Mouse (Mus musculus): ENCODE measurements around the gene Cebpa. TPM values are rescaled to one million over a fixed set of nuclear protein-coding genes. Genes with fewer than 3 reads are reported as not detected.

The Cebpa gene
- total and polyA plus RNA-seq, 2 experiments from 2014 or later = 1.1 to 8.3 TPM

- Histone ChIP-seq H3K4me3 (ENCODE audit: low read length) (peak overlapping the region; percentile 53), H3K4me2 (ENCODE audit: low read depth, low read length) (peak overlapping the region; percentile 98), H3K36me3 (ENCODE audit: insufficient read depth, low read length) (no peaks in the 10 kb centered on the region), H3K9ac (replicated peaks; ENCODE audit: low read length) (peak overlapping the region; percentile 45), H3K4me1 (ENCODE audit: insufficient read depth, low read length) (0 out of 2 replicates have a peak, but pooled peaks cover 16% of the 10 kb centered on the region), H3K27me3 (ENCODE audit: insufficient read depth, low read length) (peaks cover 23% of the 10 kb centered on the region), H3K27ac (0 out of 2 replicates have a peak overlapping the region, but pooled peaks have one; percentile 11), H3K9me3 (ENCODE audit: low read length) (no peaks in the 10 kb centered on the region)
- 3% methylated on average over 69 of the region's 83 CpGs for WGBS
- ATAC-seq = peak; percentile 24; the same call in 1 of the 2 replicates
- peak; percentile 32 for DNase-seq (ENCODE audit: low spot score)
- no peak for TF ChIP-seq CTCF (IDR thresholded peaks at IDR 0.05; ENCODE audit: low read depth)
These were observed 533 bp downstream of the Cebpa start for GRCm38 (mm10) chr7:35119506-35120145.

GRCm38 (mm10) chr7:35120146-35120691 lies 1.1 kb downstream of the Cebpa start:
- H3K4me3 ChIP-seq (ENCODE audit: low read length) = peak overlapping the region; percentile 53
- H3K9ac ChIP-seq (replicated peaks; ENCODE audit: low read length) = peak overlapping the region; percentile 45; the same call in 1 of the 2 replicates
- no peaks in the 10 kb centered on the region for H3K9me3 ChIP-seq (ENCODE audit: low read length)
- H3K36me3 ChIP-seq (ENCODE audit: insufficient read depth, low read length) = no peaks in the 10 kb centered on the region
- TF ChIP-seq CTCF (IDR thresholded peaks at IDR 0.05; ENCODE audit: low read depth) = no peak
- DNase-seq (ENCODE audit: low spot score) (peak; percentile 40), ATAC-seq (no peak)
- peak overlapping the region; percentile 98 for H3K4me2 ChIP-seq (ENCODE audit: low read depth, low read length)
- H3K4me1 ChIP-seq (ENCODE audit: insufficient read depth, low read length) = 0 out of 2 replicates have a peak, but pooled peaks cover 16% of the 10 kb centered on the region
- peaks cover 23% of the 10 kb centered on the region for H3K27me3 ChIP-seq (ENCODE audit: insufficient read depth, low read length)
- H3K27ac ChIP-seq = no peak overlapping the region
- WGBS = 1% methylated on average over 53 of the region's 53 CpGs

GRCm38 (mm10) chr7:35121150-35121549 lies 2.1 kb downstream of the Cebpa start:
- DNase-seq (ENCODE audit: low spot score) (no peak), ATAC-seq (no peak)
- no peak for TF ChIP-seq CTCF (IDR thresholded peaks at IDR 0.05; ENCODE audit: low read depth)
- H3K36me3 ChIP-seq (ENCODE audit: insufficient read depth, low read length) = no peaks in the 10 kb centered on the region
- H3K4me1 ChIP-seq (ENCODE audit: insufficient read depth, low read length) = 0 out of 2 replicates have a peak, but pooled peaks cover 16% of the 10 kb centered on the region
- 46% methylated on average over 8 of the region's 8 CpGs for WGBS
- H3K27me3 ChIP-seq (ENCODE audit: insufficient read depth, low read length) = peaks cover 23% of the 10 kb centered on the region
- H3K9ac ChIP-seq (replicated peaks; ENCODE audit: low read length) = no peak overlapping the region
- H3K4me2 ChIP-seq (ENCODE audit: low read depth, low read length) = peak overlapping the region; percentile 98
- H3K9me3 ChIP-seq (ENCODE audit: low read length) = no peaks in the 10 kb centered on the region
- H3K27ac ChIP-seq = no peak overlapping the region
- peak overlapping the region; percentile 53 for H3K4me3 ChIP-seq (ENCODE audit: low read length)

- Histone ChIP-seq H3K9ac (replicated peaks; ENCODE audit: low read length) (no peak overlapping the region), H3K4me3 (ENCODE audit: low read length) (no peak overlapping the region), H3K9me3 (ENCODE audit: low read length) (no peaks in the 10 kb centered on the region), H3K36me3 (ENCODE audit: insufficient read depth, low read length) (no peaks in the 10 kb centered on the region), H3K4me1 (ENCODE audit: insufficient read depth, low read length) (0 out of 2 replicates have a peak, but pooled peaks cover 13% of the 10 kb centered on the region), H3K27ac (no peak overlapping the region), H3K4me2 (ENCODE audit: low read depth, low read length) (no peak overlapping the region), H3K27me3 (ENCODE audit: insufficient read depth, low read length) (peaks cover 10% of the 10 kb centered on the region)
- WGBS = 72% methylated on average over 10 of the region's 10 CpGs
- ATAC-seq = no peak
- no peak for DNase-seq (ENCODE audit: low spot score)
- no peak for TF ChIP-seq CTCF (IDR thresholded peaks at IDR 0.05; ENCODE audit: low read depth)
These were observed 3.6 kb downstream of the Cebpa start for GRCm38 (mm10) chr7:35122401-35123320.

- Histone ChIP-seq H3K4me3 (ENCODE audit: low read length) (no peak overlapping the region), H3K9me3 (ENCODE audit: low read length) (no peaks in the 10 kb centered on the region), H3K9ac (replicated peaks; ENCODE audit: low read length) (no peak overlapping the region), H3K36me3 (ENCODE audit: insufficient read depth, low read length) (no peaks in the 10 kb centered on the region), H3K4me1 (ENCODE audit: insufficient read depth, low read length) (0 out of 2 replicates have a peak, but pooled peaks cover 6% of the 10 kb centered on the region), H3K27ac (no peak overlapping the region), H3K4me2 (ENCODE audit: low read depth, low read length) (no peak overlapping the region), H3K27me3 (ENCODE audit: insufficient read depth, low read length) (peaks cover 8% of the 10 kb centered on the region; the same call in 1 of the 2 replicates)
- DNase-seq (ENCODE audit: low spot score) = no peak
- 56% methylated on average over 10 of the region's 10 CpGs for WGBS
- no peak for TF ChIP-seq CTCF (IDR thresholded peaks at IDR 0.05; ENCODE audit: low read depth)
- ATAC-seq = no peak
These were observed 4.4 kb downstream of the Cebpa start for GRCm38 (mm10) chr7:35123431-35123953.

- H3K4me2 ChIP-seq (ENCODE audit: low read depth, low read length) = no peak overlapping the region
- no peak for ATAC-seq
- TF ChIP-seq CTCF (IDR thresholded peaks at IDR 0.05; ENCODE audit: low read depth) = no peak
- H3K4me1 ChIP-seq (ENCODE audit: insufficient read depth, low read length) = 0 out of 2 replicates have a peak, but pooled peaks cover 5% of the 10 kb centered on the region
- no peak overlapping the region for H3K9ac ChIP-seq (replicated peaks; ENCODE audit: low read length)
- WGBS = 47% methylated on average over 5 of the region's 5 CpGs
- no peak overlapping the region for H3K27ac ChIP-seq
- peaks cover 8% of the 10 kb centered on the region; the same call in 1 of the 2 replicates for H3K27me3 ChIP-seq (ENCODE audit: insufficient read depth, low read length)
- H3K36me3 ChIP-seq (ENCODE audit: insufficient read depth, low read length) = no peaks in the 10 kb centered on the region
- no peaks in the 10 kb centered on the region for H3K9me3 ChIP-seq (ENCODE audit: low read length)
- no peak for DNase-seq (ENCODE audit: low spot score)
- no peak overlapping the region for H3K4me3 ChIP-seq (ENCODE audit: low read length)
These were observed 5.1 kb downstream of the Cebpa start for GRCm38 (mm10) chr7:35124216-35124615.

Measured in hindbrain, postnatal 0 days (tissue).